Mouse (Mus musculus): ENCODE measurements at regions not wholly inside any gene's neighbourhood (a gene's known extent, or its start where the extent isn't known, plus 50 kb on each side); places are given as distances from the start of the nearest gene placed in this dataset.

DNA sequence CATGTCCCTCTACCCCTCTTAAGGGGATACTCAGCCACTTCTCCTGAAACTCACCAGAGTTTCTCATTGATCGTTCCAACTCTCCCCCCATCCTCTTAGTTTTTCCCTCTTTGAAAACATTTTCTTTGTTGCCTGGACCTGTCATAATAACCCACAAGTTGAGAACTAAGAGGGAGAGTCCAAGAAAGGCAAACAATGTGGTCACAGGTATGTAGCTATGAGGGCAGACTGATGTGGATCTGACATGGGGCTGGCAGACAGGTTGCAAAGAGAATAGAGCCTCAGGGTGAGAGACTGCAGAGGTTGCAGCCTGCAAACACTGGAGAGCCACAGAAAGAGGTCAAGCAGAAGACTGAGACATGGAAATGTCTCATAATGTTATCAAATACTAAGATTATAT, 69.9 kb upstream of the Rbms1 start:
- WGBS (ENCODE audit: insufficient replicate concordance), result 79% methylated on average over 1 of the region's 1 CpGs
- no peaks in the 10 kb centered on the region for H3K4me1 ChIP-seq (replicated peaks)
- no peaks in the 10 kb centered on the region for H3K36me3 ChIP-seq (replicated peaks)
- ATAC-seq (ENCODE audit: insufficient read depth), result no peak
- no peak overlapping the region for H3K9ac ChIP-seq
- H3K4me3 ChIP-seq (replicated peaks), result no peak overlapping the region
- no peaks in the 10 kb centered on the region for H3K9me3 ChIP-seq (replicated peaks)
- H3K27ac ChIP-seq (replicated peaks), result no peak overlapping the region
- no peaks in the 10 kb centered on the region for H3K27me3 ChIP-seq
- no peak overlapping the region for H3K4me2 ChIP-seq

DNA sequence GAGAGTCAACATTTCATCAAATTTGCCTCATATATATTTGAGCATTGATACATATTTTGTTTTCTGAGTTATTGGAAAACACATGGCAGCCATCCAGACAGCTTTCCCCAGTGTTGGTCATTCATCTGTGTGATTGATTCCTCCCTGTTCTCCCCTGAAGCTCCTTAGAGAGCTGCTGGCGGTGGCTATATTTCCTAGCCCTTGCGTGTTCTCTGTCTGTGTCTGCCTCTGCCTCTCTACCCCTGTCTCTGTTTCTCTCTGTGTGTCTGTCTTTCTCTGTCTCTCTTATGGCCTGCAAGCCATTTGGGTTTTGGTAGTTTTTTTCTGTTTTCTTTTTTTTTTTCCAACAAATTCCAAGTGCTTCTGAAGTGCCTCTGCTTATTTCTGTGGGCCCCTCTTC, 66.7 kb upstream of the Rbms1 start:
- no peak overlapping the region for H3K9ac ChIP-seq
- 84% methylated on average over 2 of the region's 2 CpGs for WGBS (ENCODE audit: insufficient replicate concordance)
- H3K9me3 ChIP-seq (replicated peaks), result no peaks in the 10 kb centered on the region
- ATAC-seq (ENCODE audit: insufficient read depth), result no peak
- no peak overlapping the region for H3K4me3 ChIP-seq (replicated peaks)
- no peak overlapping the region for H3K4me2 ChIP-seq
- no peaks in the 10 kb centered on the region for H3K27me3 ChIP-seq
- H3K36me3 ChIP-seq (replicated peaks), result no peaks in the 10 kb centered on the region
- H3K27ac ChIP-seq (replicated peaks), result no peak overlapping the region
- no peaks in the 10 kb centered on the region for H3K4me1 ChIP-seq (replicated peaks)

DNA sequence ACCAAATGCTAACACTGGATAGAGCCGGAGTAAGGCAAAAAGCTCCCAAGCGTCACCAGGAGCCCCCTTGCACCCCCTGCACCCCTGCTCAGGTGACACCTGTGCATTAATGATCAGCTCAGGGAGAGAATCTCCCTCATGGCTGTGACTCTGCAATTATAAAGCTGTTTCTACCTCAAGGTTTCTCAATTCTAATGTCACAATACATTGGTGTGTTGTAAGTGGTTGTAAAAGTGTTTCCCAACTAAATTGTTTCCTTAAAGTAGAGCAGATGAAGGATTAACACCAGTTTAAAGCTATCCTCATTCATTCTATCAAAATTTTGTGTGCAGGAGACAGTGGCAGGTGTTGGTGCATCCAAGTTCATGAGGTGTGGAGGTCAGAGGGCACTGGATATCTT, 65.6 kb upstream of the Rbms1 start:
- WGBS (ENCODE audit: insufficient replicate concordance), result 48% methylated on average over 2 of the region's 2 CpGs
- Histone ChIP-seq H3K9ac (no peak overlapping the region), H3K36me3 (replicated peaks) (no peaks in the 10 kb centered on the region), H3K4me2 (no peak overlapping the region), H3K27ac (replicated peaks) (no peak overlapping the region), H3K27me3 (no peaks in the 10 kb centered on the region), H3K4me3 (replicated peaks) (no peak overlapping the region), H3K9me3 (replicated peaks) (no peaks in the 10 kb centered on the region), H3K4me1 (replicated peaks) (no peaks in the 10 kb centered on the region)
- no peak for ATAC-seq (ENCODE audit: insufficient read depth)

DNA sequence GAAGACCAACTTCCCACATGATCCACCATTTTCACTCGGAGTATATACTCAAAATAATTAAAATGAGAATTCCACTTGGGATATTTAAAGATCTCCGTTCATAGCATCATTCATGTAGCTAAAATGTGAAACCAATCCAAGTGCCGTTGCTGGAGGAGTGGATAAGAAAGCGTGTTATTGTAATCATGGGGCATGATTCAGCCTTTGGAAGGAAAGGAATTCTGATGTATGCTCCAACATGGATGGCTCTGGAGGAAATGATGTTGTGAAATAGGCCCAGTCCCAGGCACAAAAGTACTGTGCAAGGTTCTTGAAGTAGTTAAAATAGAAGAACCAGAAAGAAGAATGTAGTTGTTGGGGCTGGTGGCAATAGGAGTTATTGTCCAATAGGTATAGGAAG, 64.7 kb upstream of the Rbms1 start:
- H3K9me3 ChIP-seq (replicated peaks), result no peaks in the 10 kb centered on the region
- no peaks in the 10 kb centered on the region for H3K4me1 ChIP-seq (replicated peaks)
- no peak overlapping the region for H3K4me3 ChIP-seq (replicated peaks)
- H3K27ac ChIP-seq (replicated peaks), result no peak overlapping the region
- H3K36me3 ChIP-seq (replicated peaks), result no peaks in the 10 kb centered on the region
- H3K27me3 ChIP-seq, result no peaks in the 10 kb centered on the region
- ATAC-seq (ENCODE audit: insufficient read depth), result no peak
- no peak overlapping the region for H3K4me2 ChIP-seq
- 67% methylated on average over 4 of the region's 4 CpGs for whole genome bisulfite sequencing (ENCODE audit: insufficient replicate concordance)
- no peak overlapping the region for H3K9ac ChIP-seq

DNA sequence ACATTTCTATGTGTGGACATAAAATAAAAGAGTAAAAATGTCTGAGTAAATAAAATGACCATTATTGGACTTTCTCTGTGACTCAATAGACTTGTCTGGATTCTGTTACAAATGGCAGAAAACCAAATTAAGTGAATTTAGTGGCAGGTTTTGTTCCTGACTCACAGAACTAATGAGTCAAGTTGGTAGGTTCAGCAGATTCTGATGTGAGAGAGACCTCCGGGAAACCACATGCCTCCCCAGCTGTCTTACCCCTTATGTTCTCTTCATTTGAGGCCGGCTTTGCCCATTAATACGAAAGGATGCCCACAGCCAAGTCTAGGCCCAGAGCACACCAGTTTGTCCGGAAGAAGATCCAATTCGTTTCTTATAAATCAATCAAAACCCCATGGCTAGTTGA, 59.4 kb upstream of the Rbms1 start:
- H3K27ac ChIP-seq (replicated peaks), result no peak overlapping the region
- no peaks in the 10 kb centered on the region for H3K27me3 ChIP-seq
- 69% methylated on average over 5 of the region's 5 CpGs for WGBS (ENCODE audit: insufficient replicate concordance)
- no peak for ATAC-seq (ENCODE audit: insufficient read depth)
- H3K4me3 ChIP-seq (replicated peaks), result no peak overlapping the region
- no peaks in the 10 kb centered on the region for H3K9me3 ChIP-seq (replicated peaks)
- H3K4me1 ChIP-seq (replicated peaks), result no peaks in the 10 kb centered on the region
- H3K9ac ChIP-seq, result no peak overlapping the region
- no peaks in the 10 kb centered on the region for H3K36me3 ChIP-seq (replicated peaks)
- H3K4me2 ChIP-seq, result no peak overlapping the region

DNA sequence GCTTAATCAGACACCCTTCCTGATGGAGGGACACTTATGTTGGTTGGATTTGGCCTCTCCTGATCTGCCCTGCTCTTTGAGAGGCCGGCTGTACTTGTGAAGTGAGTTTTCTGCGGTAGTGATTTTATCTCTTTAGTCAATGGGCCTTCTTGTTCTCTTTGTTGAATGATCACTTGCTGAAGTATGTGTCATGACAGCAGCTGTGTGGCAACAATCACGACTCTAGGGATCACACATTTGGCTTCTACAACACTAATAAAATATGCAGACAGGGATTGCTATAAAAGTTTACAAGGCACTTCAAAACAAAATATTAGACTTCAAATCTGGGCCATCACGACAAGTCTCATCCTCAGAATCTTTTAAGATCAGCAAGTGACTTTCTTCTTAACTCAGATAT, 57.8 kb upstream of the Rbms1 start:
- no peak overlapping the region for H3K27ac ChIP-seq (replicated peaks)
- WGBS (ENCODE audit: insufficient replicate concordance), result 57% methylated on average over 4 of the region's 4 CpGs
- H3K27me3 ChIP-seq, result no peaks in the 10 kb centered on the region
- H3K36me3 ChIP-seq (replicated peaks), result no peaks in the 10 kb centered on the region
- H3K4me2 ChIP-seq, result no peak overlapping the region
- no peak overlapping the region for H3K4me3 ChIP-seq (replicated peaks)
- H3K9ac ChIP-seq, result no peak overlapping the region
- H3K9me3 ChIP-seq (replicated peaks), result no peaks in the 10 kb centered on the region
- H3K4me1 ChIP-seq (replicated peaks), result no peaks in the 10 kb centered on the region
- ATAC-seq (ENCODE audit: insufficient read depth), result no peak

DNA sequence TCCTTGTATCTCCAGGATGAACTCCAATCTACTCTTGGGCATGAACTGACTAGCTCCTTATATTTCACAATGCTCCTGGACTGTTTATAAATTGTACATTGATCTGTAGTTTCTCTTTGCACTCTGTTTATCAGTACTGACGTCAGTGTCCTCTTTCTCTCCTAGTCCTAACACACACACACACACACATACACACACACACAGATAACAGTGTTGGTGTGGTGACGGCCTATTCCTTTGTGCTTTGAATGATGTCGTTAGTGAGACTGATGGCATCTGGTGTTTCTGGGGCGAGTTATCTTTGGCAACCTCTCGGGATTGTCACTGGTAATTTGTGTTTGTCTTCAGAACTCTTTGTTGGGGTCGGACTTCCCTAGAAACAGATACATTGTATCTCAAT, 50.0 kb upstream of the Rbms1 start:
- H3K9me3 ChIP-seq (replicated peaks), result no peaks in the 10 kb centered on the region
- H3K4me3 ChIP-seq (replicated peaks), result no peak overlapping the region
- no peaks in the 10 kb centered on the region for H3K36me3 ChIP-seq (replicated peaks)
- H3K9ac ChIP-seq, result no peak overlapping the region
- H3K27me3 ChIP-seq, result no peaks in the 10 kb centered on the region
- ATAC-seq (ENCODE audit: insufficient read depth), result no peak
- no peaks in the 10 kb centered on the region for H3K4me1 ChIP-seq (replicated peaks)
- H3K27ac ChIP-seq (replicated peaks), result no peak overlapping the region
- no peak overlapping the region for H3K4me2 ChIP-seq
- 22% methylated on average over 6 of the region's 6 CpGs for WGBS (ENCODE audit: insufficient replicate concordance)
